Comparison of ENCODE assay signal across 8 mouse cellular contexts in genomic region chr4:103120395-103120794, GRCm38 (mm10). TPM values are rescaled to one million over a fixed set of nuclear protein-coding genes. Genes with fewer than 3 reads are reported as not detected.
DNase-seq lines count a peak whose midpoint lies in the region; ATAC-seq and TF ChIP-seq lines count a peak whose summit lies in the region.
"Had no signal": no experiment of that assay in that cellular context is flagged by ENCODE, and none has a peak within 500 bp of the region (broad histone marks: within the 10 kb centered on the region; RNA-seq: fewer than 3 reads in every experiment).

No protein-coding gene starts in this region.

- no peak for TF ChIP-seq CTCF in lung, embryonic 14.5 days (IDR thresholded peaks at IDR 0.05; ENCODE audit: low read depth)
- no peak for TF ChIP-seq CTCF in embryonic fibroblast, embryonic 13.5 days (IDR thresholded peaks at IDR 0.05; ENCODE audit: borderline replicate concordance, insufficient read depth, low read length)

- no peaks in the 10 kb centered on the region for H3K9me3 ChIP-seq in lung, embryonic 14.5 days (ENCODE audit: low read depth, low read length)
- H3K9me3 ChIP-seq in limb, embryonic 13.5 days: no peaks in the 10 kb centered on the region
- H3K9me3 ChIP-seq in stomach, embryonic 14.5 days (ENCODE audit: control insufficient read depth, low read depth, low read length): no peaks in the 10 kb centered on the region

- H3K4me2 ChIP-seq in lung, embryonic 14.5 days: peak overlapping the region; percentile 74
- H3K4me2 ChIP-seq in limb, embryonic 13.5 days (replicated peaks): peak overlapping the region; percentile 70
- H3K4me2 ChIP-seq in stomach, embryonic 14.5 days (replicated peaks; ENCODE audit: low read depth, low read length): peak overlapping the region; percentile 58

- H3K27me3 ChIP-seq in lung, embryonic 14.5 days (ENCODE audit: insufficient read depth, low read length): no peaks in the 10 kb centered on the region
- H3K27me3 ChIP-seq in limb, embryonic 13.5 days: no peaks in the 10 kb centered on the region
- no peaks in the 10 kb centered on the region for H3K27me3 ChIP-seq in stomach, embryonic 14.5 days (ENCODE audit: control insufficient read depth, insufficient read depth, low read length)

- 21% methylated on average over 3 of the region's 3 CpGs for WGBS in lung, embryonic 14.5 days
- WGBS in limb, embryonic 13.5 days: 34% methylated on average over 3 of the region's 3 CpGs
- WGBS in stomach, embryonic 14.5 days: 23% methylated on average over 3 of the region's 3 CpGs

- no peak for ATAC-seq in lung, embryonic 14.5 days (ENCODE audit: insufficient read depth)
- no peak for ATAC-seq in limb, embryonic 13.5 days (ENCODE audit: low FRiP score, low read depth)
- ATAC-seq in stomach, embryonic 14.5 days (ENCODE audit: insufficient number of reproducible peaks, insufficient read depth, low FRiP score, low read depth): no peak

- H3K36me3 ChIP-seq in lung, embryonic 14.5 days (ENCODE audit: insufficient read depth): peaks cover 9% of the 10 kb centered on the region
- H3K36me3 ChIP-seq in limb, embryonic 13.5 days: peaks cover 5% of the 10 kb centered on the region
- H3K36me3 ChIP-seq in stomach, embryonic 14.5 days (ENCODE audit: control insufficient read depth, insufficient read depth, low read length): no peaks in the 10 kb centered on the region; the same call in 1 of the 2 replicates

- 0 out of 2 replicates have a peak, but pooled peaks cover 5% of the 10 kb centered on the region for H3K4me1 ChIP-seq in lung, embryonic 14.5 days (ENCODE audit: insufficient read depth)
- peaks cover 11% of the 10 kb centered on the region for H3K4me1 ChIP-seq in embryonic fibroblast, embryonic 13.5 days (ENCODE audit: control insufficient read depth, insufficient read depth, low read length)
- peaks cover 29% of the 10 kb centered on the region for H3K4me1 ChIP-seq in limb, embryonic 13.5 days
- peaks cover 12% of the 10 kb centered on the region for H3K4me1 ChIP-seq in stomach, embryonic 14.5 days (ENCODE audit: control insufficient read depth, insufficient read depth, low read length)

- H3K9ac ChIP-seq in lung, embryonic 14.5 days: peak overlapping the region; percentile 94
- H3K9ac ChIP-seq in limb, embryonic 13.5 days: peak overlapping the region; percentile 98
- H3K9ac ChIP-seq in stomach, embryonic 14.5 days (replicated peaks; ENCODE audit: low read depth, low read length): peak overlapping the region; percentile 90

- TF ChIP-seq POLR2A in embryonic fibroblast, embryonic 13.5 days (IDR thresholded peaks at IDR 0.05; ENCODE audit: low read depth, low read length): no peak

- no peak for DNase-seq in lung, embryonic 14.5 days
- DNase-seq in lung, adult 18-20 months: no peak
- no peak for DNase-seq in thymus, postnatal 4 days
- no peak for DNase-seq in adrenal gland, postnatal 4 days (ENCODE audit: low spot score in 2 of 2)
- DNase-seq: right cerebral cortex, postnatal 25 days had no signal

- H3K4me3 ChIP-seq in lung, embryonic 14.5 days (ENCODE audit: low read depth, low read length): peak overlapping the region; percentile 87
- peak overlapping the region; percentile 90 for H3K4me3 ChIP-seq in embryonic fibroblast, embryonic 13.5 days (ENCODE audit: insufficient read depth, low read length)
- peak overlapping the region; percentile 88 for H3K4me3 ChIP-seq in limb, embryonic 13.5 days
- peak overlapping the region; percentile 88 for H3K4me3 ChIP-seq in stomach, embryonic 14.5 days (ENCODE audit: low read depth, low read length)

- H3K27ac ChIP-seq in lung, embryonic 14.5 days (ENCODE audit: low read depth): no peak overlapping the region
- H3K27ac ChIP-seq in embryonic fibroblast, embryonic 13.5 days (ENCODE audit: insufficient read depth, low read length): no peak overlapping the region
- no peak overlapping the region for H3K27ac ChIP-seq in limb, embryonic 13.5 days
- H3K27ac ChIP-seq in stomach, embryonic 14.5 days (ENCODE audit: low read length): no peak overlapping the region

RNA-seq across cellular contexts. Expression of gene Wdr78, which starts 6.0 kb away (rescaled TPM):
- 3.6 and 4.0 TPM in 2 replicates for polyA plus RNA-seq in lung, embryonic 14.5 days (2014; fragmentation: Nextera tagmentation; extraction: Ambion mirVana)
- polyA plus RNA-seq in embryonic fibroblast, embryonic 13.5 days (2011; ENCODE audit: insufficient read length, low read depth, missing spikeins): 2.8 and 4.3 TPM in 2 replicates
- 3.7 and 3.8 TPM in 2 replicates for polyA plus RNA-seq in limb, embryonic 13.5 days (2015; fragmentation: Nextera tagmentation; extraction: Ambion mirVana)
- 2.8 and 3.0 TPM in 2 replicates for polyA plus RNA-seq in stomach, embryonic 14.5 days (2014; fragmentation: Nextera tagmentation; extraction: Ambion mirVana)
- 1 to 10 TPM; 3.3 to 5.3 TPM for total RNA-seq in adrenal gland, postnatal 4 days (2021)

RNA-seq across cellular contexts. Expression of gene Mier1, which starts 6.2 kb away (rescaled TPM):
- 36.8 and 37.9 TPM in 2 replicates for polyA plus RNA-seq in lung, embryonic 14.5 days (2014; fragmentation: Nextera tagmentation; extraction: Ambion mirVana)
- polyA plus RNA-seq in embryonic fibroblast, embryonic 13.5 days (2011; ENCODE audit: insufficient read length, low read depth, missing spikeins): 55.0 and 70.0 TPM in 2 replicates
- polyA plus RNA-seq in limb, embryonic 13.5 days (2015; fragmentation: Nextera tagmentation; extraction: Ambion mirVana): 53.1 and 59.0 TPM in 2 replicates
- 50.8 and 62.1 TPM in 2 replicates for polyA plus RNA-seq in stomach, embryonic 14.5 days (2014; fragmentation: Nextera tagmentation; extraction: Ambion mirVana)
- 10 to 100 TPM; 79.9 to 82.0 TPM for total RNA-seq in adrenal gland, postnatal 4 days (2021)
